Mouse (Mus musculus): ENCODE measurements at regions not wholly inside any gene's neighbourhood (a gene's known extent, or its start where the extent isn't known, plus 50 kb on each side); places are given as distances from the start of the nearest gene placed in this dataset.

DNA sequence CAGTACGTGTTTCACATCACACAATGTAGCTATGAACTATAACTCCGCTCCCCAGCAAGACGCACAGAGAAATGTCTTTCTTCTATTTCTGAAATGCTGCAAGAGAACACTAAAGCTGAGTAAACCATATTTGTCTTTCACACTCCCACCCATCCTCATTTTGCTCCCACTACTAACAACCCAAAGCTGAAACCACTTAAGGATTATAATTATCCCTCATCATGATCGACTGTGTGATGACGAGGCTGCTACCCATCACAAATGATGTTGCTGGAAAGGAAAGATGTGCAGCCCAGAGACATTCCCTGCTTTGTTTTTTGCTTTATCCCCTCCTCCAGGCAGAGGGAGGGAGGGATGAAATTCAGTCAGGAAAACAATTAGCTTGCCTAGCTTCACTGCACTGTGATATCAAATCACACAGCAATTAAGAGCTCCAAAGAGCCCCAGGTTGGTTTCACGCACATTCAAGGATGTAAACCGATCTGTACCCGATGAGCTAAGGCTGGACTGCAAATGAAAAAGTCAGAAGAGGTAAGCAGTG, 183.5 kb upstream of the Tbl1xr1 start:
- TF ChIP-seq POLR2A (IDR thresholded peaks at IDR 0.05; ENCODE audit: low read depth, low read length) (no peak), CTCF (IDR thresholded peaks at IDR 0.05; ENCODE audit: borderline replicate concordance, insufficient read depth, low read length) (no peak)

All from embryonic fibroblast, embryonic 13.5 days (primary cell).